Mouse (Mus musculus) lung, adult 2 months (tissue): Measurements from ENCODE around the gene Slc6a8.

Source experiments
- CTCF ChIP-seq: fragments of 200-500 bp; IDR thresholded peaks from 2 replicates; pipeline ENCODE4 v1.5.1; 2011; ENCODE audit warnings: mild to moderate bottlenecking, low read length, control low read depth; ENCODE audit not compliant: insufficient read depth
- POLR2A ChIP-seq: fragments of 200-500 bp; IDR thresholded peaks from 2 replicates; pipeline ENCODE4 v1.6.1; 2011; ENCODE audit warnings: low read depth, mild to moderate bottlenecking, control low read depth, low read length, borderline replicate concordance; ENCODE audit errors: extremely low read depth

DNA sequence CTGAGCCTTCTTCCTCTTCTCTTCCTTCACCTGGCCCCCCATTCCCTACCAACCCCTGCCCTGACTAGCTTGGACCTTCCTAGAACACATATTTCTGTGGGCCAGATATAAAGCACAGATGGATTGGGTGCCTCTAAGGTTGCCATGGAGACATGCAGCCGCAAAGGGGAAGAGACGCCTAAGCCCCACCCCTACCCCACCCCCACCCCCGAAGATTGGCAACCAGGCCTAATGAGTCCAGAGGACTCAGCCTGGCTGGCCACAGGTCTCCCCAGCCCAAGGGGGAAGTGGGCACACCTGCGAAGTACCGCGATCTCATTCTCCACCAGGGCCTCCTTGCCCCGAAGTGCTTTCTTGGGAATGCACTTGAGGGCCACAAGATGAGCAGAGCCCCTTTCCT lies 14.6 kb upstream of the Slc6a8 start:
- TF ChIP-seq POLR2A (no peak), CTCF (no peak)
